Mouse (Mus musculus): ENCODE measurements around the gene St5. TPM values are rescaled to one million over a fixed set of nuclear protein-coding genes. Genes with fewer than 3 reads are reported as not detected.
A peak's percentile ranks its signal among the peaks of the same experiment; 100 is the strongest.

The St5 gene
- polyA plus RNA-seq, 1 experiment from 2014 or later, result 26.2 TPM

DNA sequence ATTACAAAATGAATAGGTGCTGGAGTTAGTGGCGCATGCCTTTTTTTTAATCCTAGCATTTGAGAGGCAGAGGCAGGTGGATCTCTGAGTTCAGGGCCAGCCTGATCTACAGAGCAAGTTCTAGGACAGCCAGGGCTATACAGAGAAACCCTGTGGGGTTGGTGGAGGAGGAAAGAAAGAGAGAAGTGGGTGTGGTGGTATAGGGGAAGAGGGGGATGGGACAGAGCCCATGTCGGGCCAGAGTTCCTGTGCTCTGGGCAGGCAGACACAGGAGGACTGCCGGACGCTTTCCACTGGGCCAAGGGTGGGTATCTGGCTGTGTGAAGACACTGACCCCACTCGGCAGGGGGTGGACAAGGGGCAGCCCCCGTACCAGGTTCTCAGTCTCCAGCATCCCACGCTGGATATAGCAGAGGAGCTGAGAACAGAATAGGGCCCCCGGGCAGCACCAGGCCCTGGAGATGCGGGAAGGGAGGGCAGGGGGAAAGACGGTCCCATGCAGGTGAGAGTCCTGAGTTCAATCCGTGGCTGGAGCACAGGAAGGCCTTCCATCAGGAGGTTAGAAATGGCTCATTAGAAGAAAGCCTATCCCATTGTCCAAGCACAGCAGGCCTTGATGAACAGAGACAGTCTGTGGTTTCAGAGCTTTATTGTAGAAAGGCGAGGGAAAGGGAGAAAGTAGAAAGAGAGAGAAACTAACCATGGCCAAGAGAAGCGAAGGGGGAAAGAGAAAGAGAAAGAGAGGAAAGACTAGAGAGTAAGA lies 8.6 kb downstream of the St5 start:
- 80% methylated on average over 13 of the region's 13 CpGs for WGBS
- no peaks in the 10 kb centered on the region for H3K36me3 ChIP-seq
- ATAC-seq (ENCODE audit: low FRiP score, low read depth), result no peak
- no peak overlapping the region for H3K9ac ChIP-seq
- no peaks in the 10 kb centered on the region for H3K4me1 ChIP-seq (replicated peaks)
- no peak overlapping the region for H3K4me3 ChIP-seq
- no peaks in the 10 kb centered on the region for H3K27me3 ChIP-seq
- H3K27ac ChIP-seq (replicated peaks), result no peak overlapping the region
- H3K4me2 ChIP-seq, result no peak overlapping the region
- no peaks in the 10 kb centered on the region for H3K9me3 ChIP-seq

DNA sequence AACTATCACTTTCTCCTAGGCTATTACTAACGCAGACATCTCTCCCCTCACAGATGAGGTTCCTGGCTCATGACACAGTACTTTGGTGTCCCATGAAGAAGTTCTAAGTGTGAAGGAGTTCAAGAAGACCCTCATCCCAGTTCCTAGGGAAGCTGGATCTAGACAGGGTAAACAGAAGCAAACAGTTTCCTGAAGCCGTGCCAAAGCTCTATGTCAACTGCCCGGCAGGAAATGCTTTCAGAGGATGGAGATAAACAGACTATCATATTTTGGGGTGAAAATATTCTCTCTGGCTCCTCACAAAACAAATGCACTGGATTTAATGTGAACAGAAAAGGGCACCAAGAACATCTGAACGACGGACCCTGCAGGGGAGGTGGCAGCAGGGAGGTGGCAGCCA lies 12.4 kb downstream of the St5 start:
- Histone ChIP-seq H3K4me1 (replicated peaks) (no peaks in the 10 kb centered on the region), H3K27me3 (no peaks in the 10 kb centered on the region), H3K9me3 (no peaks in the 10 kb centered on the region), H3K4me2 (no peak overlapping the region), H3K27ac (replicated peaks) (no peak overlapping the region), H3K36me3 (no peaks in the 10 kb centered on the region), H3K9ac (no peak overlapping the region), H3K4me3 (no peak overlapping the region)
- WGBS, result 85% methylated on average over 5 of the region's 5 CpGs
- no peak for ATAC-seq (ENCODE audit: low FRiP score, low read depth)

DNA sequence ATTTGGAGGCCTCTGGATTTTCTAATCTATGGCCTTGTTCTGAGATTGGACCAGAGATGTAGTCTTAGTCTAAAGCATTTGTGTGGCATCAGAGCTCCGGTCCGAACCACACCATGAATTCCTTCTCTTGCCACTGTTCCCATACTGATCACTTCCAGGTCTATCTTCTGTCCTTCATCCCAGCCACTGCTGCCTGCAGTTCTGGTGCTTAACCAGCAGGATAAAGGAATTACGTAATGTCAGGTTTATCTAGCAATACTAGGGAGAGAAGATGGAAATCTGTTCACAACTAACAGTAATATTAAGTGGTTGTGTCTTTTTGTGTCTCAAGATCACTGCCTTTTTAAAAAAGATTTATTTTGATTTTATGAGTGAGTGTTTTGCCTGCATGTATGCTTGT lies 13.3 kb downstream of the St5 start:
- Histone ChIP-seq H3K9ac (no peak overlapping the region), H3K9me3 (no peaks in the 10 kb centered on the region), H3K36me3 (no peaks in the 10 kb centered on the region), H3K4me3 (no peak overlapping the region), H3K27ac (replicated peaks) (no peak overlapping the region), H3K27me3 (no peaks in the 10 kb centered on the region), H3K4me2 (no peak overlapping the region), H3K4me1 (replicated peaks) (no peaks in the 10 kb centered on the region)
- WGBS, result 95% methylated on average over 3 of the region's 3 CpGs
- ATAC-seq (ENCODE audit: low FRiP score, low read depth), result no peak

DNA sequence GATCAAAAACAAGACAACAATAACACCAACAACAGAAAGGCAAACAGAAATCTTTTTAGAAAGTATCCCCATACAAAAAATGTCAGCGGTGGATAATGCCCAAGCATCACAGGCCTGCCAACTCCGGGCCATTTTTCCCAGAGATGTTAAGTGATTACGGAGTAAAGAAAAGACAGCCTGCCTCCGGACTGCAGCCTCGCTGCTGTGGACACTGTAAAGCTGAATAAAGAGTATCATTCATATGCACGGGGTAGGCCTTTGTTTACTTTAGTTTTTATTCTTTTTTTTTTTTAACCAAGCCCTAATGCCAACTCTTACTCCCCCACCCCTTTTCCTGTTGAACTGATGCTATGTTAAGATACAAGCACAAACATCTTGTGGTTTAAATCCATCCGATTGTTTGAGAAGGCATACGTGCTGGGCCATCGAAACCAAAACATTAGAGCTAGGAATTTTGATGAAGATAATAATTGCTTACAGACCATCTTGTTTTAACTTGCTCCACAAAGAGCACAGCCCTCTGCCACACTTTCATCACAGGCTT lies 16.7 kb downstream of the St5 start:
- Histone ChIP-seq H3K4me1 (replicated peaks) (no peaks in the 10 kb centered on the region), H3K9me3 (no peaks in the 10 kb centered on the region), H3K9ac (no peak overlapping the region), H3K36me3 (no peaks in the 10 kb centered on the region), H3K4me2 (no peak overlapping the region), H3K4me3 (no peak overlapping the region), H3K27ac (replicated peaks) (no peak overlapping the region), H3K27me3 (no peaks in the 10 kb centered on the region)
- 45% methylated on average over 9 of the region's 9 CpGs for WGBS
- ATAC-seq (ENCODE audit: low FRiP score, low read depth), result no peak

DNA sequence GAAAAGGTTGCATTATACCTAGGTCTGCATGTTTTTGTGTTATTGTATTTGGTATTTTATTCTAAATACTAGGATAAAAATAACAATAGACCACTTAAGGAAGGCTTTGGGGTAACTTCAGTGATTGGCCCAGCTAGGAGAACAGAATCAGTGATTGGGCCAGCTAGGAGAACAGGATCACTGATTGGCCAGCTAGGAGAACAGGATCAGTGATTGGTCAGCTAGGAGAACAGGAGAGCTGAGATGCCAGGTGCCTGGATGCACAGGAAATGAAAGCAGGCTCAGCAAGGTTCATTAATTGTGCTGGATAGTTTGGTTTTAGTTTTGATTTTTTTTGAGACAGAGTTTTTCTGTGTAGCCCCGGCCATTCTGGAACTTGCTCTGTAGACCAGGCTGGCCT lies 22.5 kb downstream of the St5 start:
- H3K4me1 ChIP-seq (replicated peaks), result no peaks in the 10 kb centered on the region
- no peaks in the 10 kb centered on the region for H3K9me3 ChIP-seq
- H3K4me2 ChIP-seq, result no peak overlapping the region
- no peak overlapping the region for H3K9ac ChIP-seq
- 100% methylated on average over 1 of the region's 1 CpGs for WGBS
- H3K27ac ChIP-seq (replicated peaks), result no peak overlapping the region
- H3K36me3 ChIP-seq, result no peaks in the 10 kb centered on the region
- H3K4me3 ChIP-seq, result no peak overlapping the region
- no peaks in the 10 kb centered on the region for H3K27me3 ChIP-seq
- ATAC-seq (ENCODE audit: low FRiP score, low read depth), result no peak

DNA sequence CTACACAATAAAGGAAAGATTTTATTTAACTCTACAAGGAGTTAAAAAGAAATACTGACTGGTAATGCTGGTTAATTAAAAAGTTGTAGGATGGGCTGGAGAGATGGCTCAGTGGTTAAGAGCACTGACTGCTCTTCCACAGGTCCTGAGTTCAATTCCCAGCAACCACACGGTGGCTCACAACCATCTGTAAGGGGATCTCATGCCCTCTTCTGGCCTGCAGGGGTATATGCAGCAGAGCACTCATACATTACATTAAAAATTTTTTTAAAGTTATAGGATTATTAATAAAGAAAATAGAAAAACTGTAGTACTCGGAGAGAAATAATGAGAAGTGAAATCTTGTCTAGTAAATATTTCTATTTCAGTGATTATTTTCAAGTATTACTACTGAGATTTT lies 23.1 kb downstream of the St5 start:
- H3K9me3 ChIP-seq, result no peaks in the 10 kb centered on the region
- ATAC-seq (ENCODE audit: low FRiP score, low read depth), result no peak
- no peaks in the 10 kb centered on the region for H3K36me3 ChIP-seq
- no peak overlapping the region for H3K4me3 ChIP-seq
- no peaks in the 10 kb centered on the region for H3K4me1 ChIP-seq (replicated peaks)
- 95% methylated on average over 2 of the region's 2 CpGs for WGBS
- H3K27ac ChIP-seq (replicated peaks), result no peak overlapping the region
- no peak overlapping the region for H3K9ac ChIP-seq
- H3K4me2 ChIP-seq, result no peak overlapping the region
- no peaks in the 10 kb centered on the region for H3K27me3 ChIP-seq

DNA sequence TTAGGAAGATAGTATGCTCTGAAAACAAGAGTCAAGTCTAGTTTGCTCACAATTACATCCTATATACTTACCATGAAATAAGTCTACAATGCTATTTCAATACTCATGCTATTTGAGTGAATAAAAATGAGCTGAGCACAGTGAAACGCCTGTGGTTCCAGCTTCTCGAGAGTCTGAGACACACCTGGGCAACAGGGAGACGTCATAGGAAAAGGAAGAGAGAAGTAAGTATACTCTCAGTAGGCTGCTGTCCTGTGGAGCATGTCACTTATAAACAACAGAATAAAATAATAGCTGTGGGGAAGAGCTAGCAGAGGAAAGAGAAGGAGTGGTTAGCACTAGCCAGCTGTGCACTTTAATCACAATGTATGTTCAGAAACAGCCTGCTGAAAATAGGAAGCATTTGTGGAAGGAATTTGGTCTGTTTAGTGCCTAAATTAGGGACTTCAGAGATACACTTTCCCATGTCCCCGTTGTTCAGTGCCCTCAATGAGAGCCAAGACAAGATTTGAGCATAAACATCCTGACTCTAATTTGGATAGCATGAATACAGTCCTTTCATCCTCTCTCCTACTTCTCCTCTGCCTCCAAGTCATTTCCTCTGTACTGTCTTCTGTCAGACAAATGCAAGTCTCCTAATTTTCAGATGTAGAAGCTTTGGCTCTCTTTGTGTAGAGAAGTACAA lies 28.3 kb downstream of the St5 start:
- Histone ChIP-seq H3K9ac (no peak overlapping the region), H3K27me3 (no peaks in the 10 kb centered on the region), H3K4me3 (no peak overlapping the region), H3K9me3 (no peaks in the 10 kb centered on the region), H3K4me2 (no peak overlapping the region), H3K4me1 (replicated peaks) (peaks cover 3% of the 10 kb centered on the region; the same call in 1 of the 2 replicates), H3K27ac (replicated peaks) (no peak overlapping the region), H3K36me3 (no peaks in the 10 kb centered on the region)
- whole genome bisulfite sequencing, result 70% methylated on average over 4 of the region's 4 CpGs
- no peak for ATAC-seq (ENCODE audit: low FRiP score, low read depth)

DNA sequence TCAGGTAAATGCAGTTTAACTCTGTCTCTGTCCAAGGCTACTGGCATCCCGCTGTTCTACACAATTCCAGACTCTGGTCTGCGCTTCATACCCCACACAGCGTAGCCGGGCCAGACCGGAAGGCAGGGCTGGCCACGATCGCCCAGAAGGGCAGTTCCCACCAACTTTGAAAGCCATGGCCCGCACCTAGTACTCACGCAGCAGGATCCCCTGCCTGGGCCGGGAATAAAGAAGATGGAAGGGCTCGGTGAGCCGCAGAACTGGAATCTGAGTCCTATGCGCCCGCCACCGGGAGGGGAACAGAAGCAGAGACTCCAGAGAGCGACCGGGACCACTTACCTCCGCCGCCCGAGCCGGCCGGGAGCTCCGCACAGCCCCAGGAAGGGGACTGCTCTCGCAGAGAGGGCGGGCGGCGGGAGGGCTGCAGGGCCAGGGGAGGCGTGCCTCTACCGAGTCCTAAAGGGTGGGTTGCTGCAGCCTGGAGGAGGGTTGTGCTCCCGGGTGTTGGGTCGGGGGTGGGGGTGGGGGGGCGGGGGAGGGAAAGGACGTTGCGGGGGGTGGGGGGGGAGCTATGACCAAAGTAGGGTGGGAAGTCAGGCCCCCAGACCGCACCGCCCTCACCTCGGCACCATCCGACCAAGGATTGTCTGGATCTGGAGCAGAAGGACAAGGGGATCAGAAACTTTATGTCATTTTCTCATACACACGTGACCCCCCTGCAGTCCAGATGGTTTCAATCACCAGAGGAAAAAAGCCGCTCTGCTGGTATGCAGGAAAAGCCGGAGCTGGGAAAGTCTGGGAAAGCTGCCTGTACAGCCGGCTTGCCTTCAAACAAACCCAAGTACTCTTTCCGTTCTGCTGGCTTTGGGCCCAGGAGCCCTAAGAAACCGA lies 31.6 kb downstream of the St5 start:
- peak overlapping the region; percentile 51 for H3K9ac ChIP-seq
- no peaks in the 10 kb centered on the region for H3K36me3 ChIP-seq
- H3K4me1 ChIP-seq (replicated peaks), result peaks cover 3% of the 10 kb centered on the region; the same call in 1 of the 2 replicates
- no peaks in the 10 kb centered on the region for H3K27me3 ChIP-seq
- peak overlapping the region; percentile 46 for H3K4me3 ChIP-seq
- ATAC-seq (ENCODE audit: low FRiP score, low read depth), result peak; percentile 92
- H3K27ac ChIP-seq (replicated peaks), result peak overlapping the region; percentile 64
- peak overlapping the region; percentile 69 for H3K4me2 ChIP-seq
- H3K9me3 ChIP-seq, result no peaks in the 10 kb centered on the region
- WGBS, result under 1% methylated on average over 38 of the region's 44 CpGs

DNA sequence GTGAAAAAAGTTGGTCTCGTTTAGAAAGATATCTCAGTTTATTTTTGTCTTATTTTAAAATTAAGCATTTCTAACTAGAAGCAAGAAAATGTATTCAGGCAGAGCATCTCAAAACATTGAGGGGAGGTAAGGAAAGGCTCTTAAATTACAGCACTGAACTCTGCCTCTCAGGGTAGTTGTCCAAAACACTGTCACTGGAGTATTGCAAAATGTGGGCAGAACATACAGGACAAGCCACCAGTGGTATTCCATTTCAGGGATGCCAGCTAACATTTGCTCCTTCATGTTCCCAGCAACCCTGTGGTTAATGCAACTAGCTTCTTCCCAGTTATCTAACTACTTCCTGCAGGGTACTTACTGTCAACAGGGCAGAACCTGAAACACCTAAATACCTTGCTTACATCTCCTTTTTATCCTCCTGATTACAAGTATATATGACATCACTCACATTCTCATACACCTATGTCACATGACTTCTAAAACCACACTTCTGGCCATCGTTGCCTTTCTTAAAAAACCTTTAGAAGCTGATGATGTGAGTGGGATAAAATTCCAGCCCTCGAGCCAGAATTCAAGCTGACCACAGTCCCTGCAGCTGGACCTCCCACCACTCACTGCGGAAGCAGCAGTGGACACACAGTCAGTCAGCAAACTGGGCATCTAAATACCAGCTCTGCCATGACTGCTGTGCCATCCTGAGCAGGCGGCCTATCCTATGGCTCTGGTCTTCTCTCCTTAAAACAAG lies 33.8 kb downstream of the St5 start:
- no peak overlapping the region for H3K4me3 ChIP-seq
- WGBS, result 92% methylated on average over 5 of the region's 5 CpGs
- peak overlapping the region; percentile 69 for H3K4me2 ChIP-seq
- H3K9ac ChIP-seq, result no peak overlapping the region
- no peak for ATAC-seq (ENCODE audit: low FRiP score, low read depth)
- H3K36me3 ChIP-seq, result no peaks in the 10 kb centered on the region
- H3K9me3 ChIP-seq, result no peaks in the 10 kb centered on the region
- H3K4me1 ChIP-seq (replicated peaks), result peaks cover 3% of the 10 kb centered on the region; the same call in 1 of the 2 replicates
- no peak overlapping the region for H3K27ac ChIP-seq (replicated peaks)
- H3K27me3 ChIP-seq, result no peaks in the 10 kb centered on the region

DNA sequence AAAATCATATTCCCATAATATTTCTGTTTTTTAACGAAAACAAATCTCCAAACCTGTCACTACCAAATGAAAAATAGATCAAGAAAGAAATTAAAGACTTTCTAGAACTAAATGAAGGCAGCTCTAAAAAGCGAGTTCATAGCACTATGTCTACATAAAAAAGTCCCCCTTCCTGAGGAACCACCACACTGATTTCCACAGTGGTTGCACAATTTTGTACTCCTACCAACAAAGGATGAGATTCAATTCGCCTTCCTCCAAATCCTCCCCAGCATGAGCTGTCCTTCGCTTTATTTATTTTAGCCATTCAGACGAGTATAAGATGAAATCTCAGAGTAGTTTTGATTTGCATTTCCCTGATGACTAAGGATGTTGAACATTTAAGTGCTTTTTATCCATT lies 36.7 kb downstream of the St5 start:
- Histone ChIP-seq H3K4me2 (no peak overlapping the region), H3K4me3 (no peak overlapping the region), H3K27me3 (no peaks in the 10 kb centered on the region), H3K36me3 (no peaks in the 10 kb centered on the region), H3K4me1 (replicated peaks) (no peaks in the 10 kb centered on the region), H3K27ac (replicated peaks) (no peak overlapping the region), H3K9me3 (no peaks in the 10 kb centered on the region), H3K9ac (no peak overlapping the region)
- ATAC-seq (ENCODE audit: low FRiP score, low read depth), result no peak
- WGBS, result 80% methylated on average over 5 of the region's 5 CpGs

DNA sequence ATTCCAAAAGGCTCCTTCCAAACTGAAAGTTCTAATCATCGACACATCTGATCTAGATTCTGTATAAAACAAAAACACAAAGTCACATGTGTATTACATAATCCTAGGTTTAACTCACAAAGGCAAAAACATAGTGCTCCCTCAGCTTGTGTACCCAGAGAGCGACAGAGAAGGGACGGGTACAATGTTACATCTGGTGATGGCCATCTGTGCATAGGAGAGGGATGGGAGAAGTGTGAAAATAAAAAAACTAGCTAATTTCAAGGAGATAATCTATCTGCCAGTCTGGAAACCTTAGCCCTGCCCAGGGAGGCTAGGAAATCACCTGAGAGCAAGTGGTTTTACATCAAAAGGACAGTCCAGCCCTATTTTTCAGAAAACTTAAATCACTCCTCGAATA lies 40.8 kb downstream of the St5 start:
- Histone ChIP-seq H3K4me3 (no peak overlapping the region), H3K27me3 (no peaks in the 10 kb centered on the region), H3K36me3 (no peaks in the 10 kb centered on the region), H3K9ac (no peak overlapping the region), H3K9me3 (no peaks in the 10 kb centered on the region), H3K27ac (replicated peaks) (no peak overlapping the region), H3K4me2 (no peak overlapping the region), H3K4me1 (replicated peaks) (no peaks in the 10 kb centered on the region)
- WGBS, result 84% methylated on average over 4 of the region's 4 CpGs
- ATAC-seq (ENCODE audit: low FRiP score, low read depth), result no peak

Measured in hindbrain, embryonic 15.5 days (tissue).